Mouse (Mus musculus) neural tube, embryonic 15.5 days (tissue): ENCODE results near the gene Dusp1. TPM values are rescaled to one million over a fixed set of nuclear protein-coding genes. Genes with fewer than 3 reads are reported as not detected.

Experiments
- ATAC-seq: fragments of 200-750 bp; cut with Nextera tagmentation; 2 replicates; pipeline ENCODE4 v1.8.0; 2017; ENCODE audit warnings: mild to moderate bottlenecking, moderate TSS enrichment, moderate library complexity; ENCODE audit not compliant: low FRiP score
- H3K27ac ChIP-seq: fragments of 300-500 bp; sonication (generic); replicated peaks from 2 replicates; pipeline ENCODE4 v1.5.1; 2015; ENCODE audit warnings: mild to moderate bottlenecking, inconsistent platforms
- H3K27me3 ChIP-seq: fragments of 300-500 bp; sonication (generic); replicated peaks from 2 replicates; pipeline ENCODE4 v1.6.1; 2015; ENCODE audit warnings: inconsistent platforms
- H3K36me3 ChIP-seq: fragments of 300-500 bp; sonication (generic); 2 replicates; pipeline ENCODE4 v1.6.1; 2015; ENCODE audit warnings: inconsistent platforms
- H3K4me1 ChIP-seq: fragments of 300-500 bp; sonication (generic); 2 replicates; pipeline ENCODE4 v1.6.1; 2015; ENCODE audit warnings: inconsistent platforms
- H3K4me2 ChIP-seq: fragments of 300-500 bp; sonication (generic); 2 replicates; pipeline ENCODE4 v1.6.1; 2015; ENCODE audit warnings: inconsistent platforms, mild to moderate bottlenecking, moderate library complexity
- H3K4me3 ChIP-seq: fragments of 300-500 bp; sonication (generic); replicated peaks from 2 replicates; pipeline ENCODE4 v1.5.1; 2015; ENCODE audit warnings: mild to moderate bottlenecking, inconsistent platforms
- H3K9ac ChIP-seq: fragments of 300-500 bp; sonication (generic); replicated peaks from 2 replicates; pipeline ENCODE4 v1.6.1; 2015; ENCODE audit warnings: mild to moderate bottlenecking, inconsistent platforms
- H3K9me3 ChIP-seq: fragments of 300-500 bp; sonication (generic); replicated peaks from 2 replicates; pipeline ENCODE4 v1.6.1; 2016; ENCODE audit warnings: inconsistent platforms
- WGBS: fragments of 180-500 bp; shearing (Covaris S2); methylation state at CpG from one replicate; pipeline ENCODE4 v1.1.7; 2015; ENCODE audit warnings: mixed read lengths; 5-methylcytosine and 5-hydroxymethylcytosine counted together
- polyA plus RNA-seq: library from polyadenylated mRNA; unstranded; fragments of >200 nt; fragmentation: Nextera tagmentation; extraction: Ambion mirVana; gene quantifications from 2 replicates; pipeline ENCODE4 v1.2.1, GENCODE M21; 2015

Gene Dusp1
- polyA plus RNA-seq, 1 experiment from 2014 or later = 25.0 TPM

- no peaks in the 10 kb centered on the region for H3K9me3 ChIP-seq
- H3K36me3 ChIP-seq = peaks cover 4% of the 10 kb centered on the region; the same call in 1 of the 2 replicates
- H3K9ac ChIP-seq = peak overlapping the region; percentile 95
- H3K27ac ChIP-seq = peak overlapping the region; percentile 99
- peak overlapping the region; percentile 82 for H3K4me2 ChIP-seq
- peak overlapping the region; percentile 80 for H3K4me3 ChIP-seq
- H3K27me3 ChIP-seq = no peaks in the 10 kb centered on the region
- WGBS = 16% methylated on average over 24 of the region's 24 CpGs
- peaks cover 61% of the 10 kb centered on the region for H3K4me1 ChIP-seq
- 0 out of 2 replicates have a peak, but pooled peaks have one; percentile 13 for ATAC-seq
Observed at GRCm38 (mm10) chr17:26506997-26507871, 54.7 kb downstream of the Dusp1 start.

DNA sequence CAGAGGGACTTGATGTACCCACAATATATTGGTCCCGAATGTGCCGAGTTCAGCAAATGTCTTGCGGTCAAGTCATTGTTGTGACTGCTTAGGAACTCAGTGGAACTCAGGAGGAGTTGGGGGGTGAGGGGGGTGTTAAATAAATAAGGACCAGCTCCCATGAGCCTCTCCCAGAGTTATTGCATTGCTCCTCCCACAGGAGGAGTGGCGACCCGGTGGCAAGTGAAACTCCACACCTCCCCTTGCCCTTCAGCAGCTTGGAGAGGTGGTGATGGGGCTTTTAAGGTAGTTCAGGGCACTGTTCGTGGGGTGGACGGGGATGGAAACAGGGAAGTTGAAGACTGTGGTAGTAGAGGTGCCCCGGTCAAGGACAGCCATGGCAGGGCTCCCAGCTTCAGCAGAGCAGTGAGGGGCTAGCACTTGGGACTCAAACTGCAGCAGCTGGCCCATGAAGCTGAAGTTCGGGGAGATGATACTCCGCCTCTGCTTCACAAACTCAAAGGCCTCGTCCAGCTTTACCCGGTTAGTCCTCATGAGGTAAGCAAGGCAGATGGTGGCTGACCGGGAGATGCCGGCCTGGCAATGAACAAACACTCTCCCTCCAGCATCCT is 55.8 kb downstream of the Dusp1 start:
- WGBS = 80% methylated on average over 14 of the region's 14 CpGs
- Histone ChIP-seq H3K27ac (no peak overlapping the region), H3K4me1 (peaks cover 66% of the 10 kb centered on the region), H3K9me3 (no peaks in the 10 kb centered on the region), H3K9ac (peak overlapping the region; percentile 95; the same call in 1 of the 2 replicates), H3K36me3 (peaks cover 4% of the 10 kb centered on the region; the same call in 1 of the 2 replicates), H3K4me2 (peak overlapping the region; percentile 82), H3K4me3 (peak overlapping the region; percentile 80), H3K27me3 (no peaks in the 10 kb centered on the region)
- no peak for ATAC-seq

DNA sequence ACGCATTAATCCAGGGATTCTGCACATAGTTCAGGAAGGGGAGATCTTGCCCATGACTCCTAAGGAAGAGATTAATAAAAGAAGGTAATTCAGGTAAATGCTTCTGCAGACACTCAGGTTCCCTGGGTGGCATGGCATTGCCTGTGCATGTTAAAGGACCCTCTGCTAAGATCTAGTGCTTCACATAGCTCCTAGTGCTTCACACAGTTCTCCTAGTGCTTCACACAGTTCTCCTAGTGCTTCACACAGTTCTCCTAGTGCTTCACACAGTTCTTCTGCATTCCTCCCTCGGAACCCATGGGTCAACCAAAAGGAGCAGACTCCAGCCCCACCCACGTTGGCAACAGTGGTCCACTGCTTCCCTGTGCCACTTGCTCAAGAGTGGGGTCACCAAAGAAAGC is 56.7 kb downstream of the Dusp1 start:
- no peaks in the 10 kb centered on the region for H3K27me3 ChIP-seq
- H3K4me3 ChIP-seq = no peak overlapping the region
- ATAC-seq = no peak
- WGBS = 81% methylated on average over 3 of the region's 3 CpGs
- H3K9ac ChIP-seq = no peak overlapping the region; the same call in 1 of the 2 replicates
- peaks cover 66% of the 10 kb centered on the region for H3K4me1 ChIP-seq
- H3K36me3 ChIP-seq = peaks cover 4% of the 10 kb centered on the region; the same call in 1 of the 2 replicates
- H3K9me3 ChIP-seq = no peaks in the 10 kb centered on the region
- H3K27ac ChIP-seq = no peak overlapping the region
- peak overlapping the region; percentile 63 for H3K4me2 ChIP-seq

GRCm38 (mm10) chr17:26503981-26504671 is 57.8 kb downstream of the Dusp1 start:
- Histone ChIP-seq H3K4me3 (peak overlapping the region; percentile 37; the same call in 1 of the 2 replicates), H3K36me3 (peaks cover 4% of the 10 kb centered on the region; the same call in 1 of the 2 replicates), H3K4me2 (peak overlapping the region; percentile 63), H3K9ac (peak overlapping the region; percentile 54), H3K4me1 (peaks cover 61% of the 10 kb centered on the region), H3K9me3 (no peaks in the 10 kb centered on the region), H3K27ac (peak overlapping the region; percentile 90), H3K27me3 (no peaks in the 10 kb centered on the region)
- ATAC-seq = no peak
- WGBS = 27% methylated on average over 11 of the region's 11 CpGs

DNA sequence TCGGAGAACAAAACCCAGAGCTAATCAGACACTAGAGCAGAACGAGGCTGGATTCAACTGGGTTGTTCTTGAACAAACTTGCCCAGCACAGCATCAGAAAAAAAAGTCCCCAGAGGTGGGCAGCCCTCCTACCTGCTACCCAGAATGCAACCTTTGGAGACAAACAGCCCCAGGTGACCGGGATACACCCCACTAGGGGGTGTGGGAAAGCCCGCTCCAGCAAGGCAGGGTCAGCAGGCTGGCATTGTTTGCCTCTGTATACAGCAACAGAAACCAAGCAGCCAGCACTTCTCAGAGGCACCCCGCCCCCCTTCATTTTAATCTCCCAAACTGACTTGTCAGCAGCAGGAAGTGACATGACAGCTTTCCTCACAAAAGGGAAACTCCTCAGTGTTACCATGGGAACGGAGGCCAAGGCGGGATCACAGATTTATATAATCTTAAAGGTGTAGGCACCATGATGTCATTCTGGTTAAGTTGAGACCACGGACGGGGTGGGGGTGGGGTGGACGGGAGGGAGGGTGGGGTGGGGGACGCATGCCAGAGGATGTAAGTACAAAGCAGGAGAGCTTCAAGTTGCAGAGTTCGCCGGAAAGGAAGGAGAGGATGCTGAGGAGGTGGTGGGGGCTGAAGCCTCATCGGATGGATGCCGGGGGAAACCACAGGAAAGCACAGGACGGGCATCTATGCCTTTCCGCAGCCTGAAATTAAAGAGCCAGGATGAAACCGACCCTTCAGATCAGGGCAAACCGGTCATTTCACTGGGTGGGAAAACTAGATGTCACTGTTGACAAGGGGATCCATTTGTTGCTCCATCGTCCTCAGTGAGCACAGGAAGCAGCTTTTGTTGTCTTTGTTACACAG is 58.9 kb downstream of the Dusp1 start:
- Histone ChIP-seq H3K9me3 (no peaks in the 10 kb centered on the region), H3K4me2 (peak overlapping the region; percentile 63), H3K36me3 (peaks cover 4% of the 10 kb centered on the region; the same call in 1 of the 2 replicates), H3K27me3 (no peaks in the 10 kb centered on the region), H3K27ac (peak overlapping the region; percentile 90), H3K9ac (peak overlapping the region; percentile 54), H3K4me3 (peak overlapping the region; percentile 37), H3K4me1 (peaks cover 56% of the 10 kb centered on the region)
- 3% methylated on average over 20 of the region's 20 CpGs for whole genome bisulfite sequencing
- ATAC-seq = peak; percentile 71

DNA sequence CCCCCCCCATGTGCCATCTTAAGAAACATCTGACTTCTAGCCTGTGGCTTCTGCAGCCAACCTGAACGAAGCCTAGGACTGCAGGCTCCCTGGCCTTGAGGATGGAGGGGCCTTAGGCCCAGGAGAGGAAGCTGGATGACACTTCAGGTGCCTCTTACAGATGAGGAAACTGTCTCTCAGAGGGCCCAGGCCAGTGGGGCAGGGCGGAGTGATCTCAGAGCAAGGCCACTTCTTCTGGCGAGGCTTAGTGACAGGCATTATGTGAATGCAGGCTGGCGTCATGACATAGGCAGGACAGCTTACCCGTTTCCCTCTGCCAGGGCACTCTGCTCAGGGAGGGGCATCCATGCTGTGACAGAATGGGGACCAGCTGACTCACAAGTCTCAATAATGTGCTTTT is 60.1 kb downstream of the Dusp1 start:
- Histone ChIP-seq H3K9ac (no peak overlapping the region), H3K9me3 (no peaks in the 10 kb centered on the region), H3K4me2 (no peak overlapping the region), H3K4me3 (no peak overlapping the region), H3K27me3 (no peaks in the 10 kb centered on the region), H3K4me1 (peaks cover 49% of the 10 kb centered on the region), H3K27ac (no peak overlapping the region), H3K36me3 (peaks cover 4% of the 10 kb centered on the region; the same call in 1 of the 2 replicates)
- WGBS = 88% methylated on average over 5 of the region's 5 CpGs
- ATAC-seq = no peak

- Histone ChIP-seq H3K9me3 (no peaks in the 10 kb centered on the region), H3K27me3 (no peaks in the 10 kb centered on the region), H3K27ac (no peak overlapping the region), H3K4me2 (no peak overlapping the region), H3K9ac (no peak overlapping the region), H3K4me3 (no peak overlapping the region), H3K4me1 (peaks cover 17% of the 10 kb centered on the region), H3K36me3 (no peaks in the 10 kb centered on the region)
- no peak for ATAC-seq
- WGBS = 55% methylated on average over 1 of the region's 1 CpGs
Observed at GRCm38 (mm10) chr17:26498626-26499025, 63.3 kb downstream of the Dusp1 start.

DNA sequence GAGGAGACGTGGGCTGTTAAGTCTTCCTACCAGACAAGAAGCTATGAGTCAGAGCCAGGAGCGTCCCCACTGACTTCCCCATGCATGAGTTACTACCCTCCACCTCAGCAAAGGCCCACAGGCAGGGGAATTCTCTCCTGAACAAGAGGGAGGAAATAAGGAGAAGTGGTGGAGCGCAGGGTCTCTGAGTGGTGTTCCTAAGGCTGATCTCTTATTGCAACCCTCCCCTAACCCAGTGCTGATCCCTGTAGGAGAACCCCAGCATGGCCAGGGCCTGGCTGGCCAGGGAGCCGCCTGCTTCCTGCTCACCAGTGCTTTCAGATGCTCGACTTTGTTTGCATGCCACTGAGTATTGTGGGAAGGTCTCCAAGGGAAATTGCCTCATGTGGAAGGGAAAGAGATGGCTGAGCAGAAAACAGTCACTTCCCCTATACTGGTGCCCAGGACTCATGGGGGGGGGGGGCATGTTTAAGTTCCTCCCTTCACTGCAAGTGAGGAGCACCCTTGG is 64.5 kb downstream of the Dusp1 start:
- WGBS = 60% methylated on average over 5 of the region's 5 CpGs
- H3K9ac ChIP-seq = no peak overlapping the region
- no peak for ATAC-seq
- peaks cover 7% of the 10 kb centered on the region for H3K4me1 ChIP-seq
- no peak overlapping the region for H3K27ac ChIP-seq
- H3K4me2 ChIP-seq = no peak overlapping the region
- H3K36me3 ChIP-seq = no peaks in the 10 kb centered on the region
- no peaks in the 10 kb centered on the region for H3K27me3 ChIP-seq
- H3K4me3 ChIP-seq = no peak overlapping the region
- no peaks in the 10 kb centered on the region for H3K9me3 ChIP-seq

GRCm38 (mm10) chr17:26494642-26495468 is 67.1 kb downstream of the Dusp1 start:
- H3K9ac ChIP-seq = no peak overlapping the region
- H3K27me3 ChIP-seq = no peaks in the 10 kb centered on the region
- no peak overlapping the region for H3K4me2 ChIP-seq
- no peak for ATAC-seq
- no peaks in the 10 kb centered on the region for H3K36me3 ChIP-seq
- no peak overlapping the region for H3K27ac ChIP-seq
- no peak overlapping the region for H3K4me3 ChIP-seq
- no peaks in the 10 kb centered on the region for H3K4me1 ChIP-seq
- 90% methylated on average over 4 of the region's 4 CpGs for WGBS
- no peaks in the 10 kb centered on the region for H3K9me3 ChIP-seq

DNA sequence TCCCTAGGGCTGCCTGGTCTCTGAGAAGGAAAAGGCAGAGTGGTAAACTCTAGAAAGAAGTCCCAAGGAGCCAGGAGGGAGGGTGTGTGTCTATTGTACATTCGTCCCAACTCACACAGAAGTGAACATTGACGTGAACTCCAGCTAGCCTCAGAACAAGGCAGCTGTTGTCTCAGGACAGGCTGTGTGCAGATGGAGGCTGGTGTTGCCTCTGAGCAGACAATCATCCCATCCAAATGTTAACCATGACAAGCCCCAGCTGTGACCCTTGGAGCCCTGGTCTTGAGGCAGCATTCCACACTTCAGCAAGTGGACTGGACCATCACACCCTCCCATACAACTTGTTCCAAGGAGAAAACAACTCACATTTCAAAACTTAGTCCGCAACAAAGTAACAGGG is 69.7 kb downstream of the Dusp1 start:
- Histone ChIP-seq H3K27ac (no peak overlapping the region), H3K4me1 (no peaks in the 10 kb centered on the region), H3K9ac (no peak overlapping the region), H3K9me3 (no peaks in the 10 kb centered on the region), H3K36me3 (no peaks in the 10 kb centered on the region), H3K4me2 (no peak overlapping the region), H3K27me3 (no peaks in the 10 kb centered on the region), H3K4me3 (no peak overlapping the region)
- ATAC-seq = no peak
- 88% methylated on average over 3 of the region's 3 CpGs for WGBS
